Mouse (Mus musculus): ENCODE results near the gene Mrps5.

DNA sequence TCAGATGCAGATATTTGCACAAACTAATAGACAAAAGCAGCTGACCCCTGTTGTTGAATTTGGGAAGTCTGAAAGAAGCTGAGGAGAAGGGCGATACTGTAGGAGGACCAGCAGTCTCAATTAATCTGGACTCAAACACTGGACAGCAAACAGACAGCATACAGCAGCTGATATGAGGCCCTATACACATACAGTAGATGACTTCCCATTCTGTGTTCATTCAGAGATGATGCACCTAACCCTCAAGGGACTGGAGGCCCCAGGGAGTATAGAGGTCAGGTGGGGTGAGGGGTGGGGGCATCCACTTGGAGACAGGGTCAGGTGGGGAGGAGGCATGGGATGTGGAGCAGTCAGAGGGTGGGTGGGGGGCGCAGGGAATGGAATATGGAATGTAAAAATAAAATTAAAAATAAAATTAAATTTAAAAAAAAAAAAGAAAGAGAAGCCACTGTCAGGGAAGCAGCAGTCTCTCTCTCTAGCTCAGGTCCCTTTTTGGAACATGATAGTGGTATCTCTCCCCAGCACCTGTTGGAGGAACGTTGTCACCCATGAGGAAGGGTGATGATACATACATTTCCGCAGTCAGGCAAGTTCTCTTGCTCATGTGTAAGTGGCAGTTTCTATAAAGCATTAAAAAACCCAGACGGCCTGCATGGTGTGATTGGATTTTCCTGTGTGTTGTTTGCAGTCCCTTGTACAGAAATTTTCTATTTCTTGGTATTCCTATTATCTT is 38.5 kb upstream of the Mrps5 start:
- TF ChIP-seq POLR2A (IDR thresholded peaks at IDR 0.05; ENCODE audit: low read depth, low read length) = no peak
- TF ChIP-seq CTCF (IDR thresholded peaks at IDR 0.05; ENCODE audit: extremely low read depth, insufficient read depth, insufficient read length, insufficient replicate concordance) = no peak

Data from spleen, adult 2 months (tissue).